Mouse (Mus musculus) left cerebral cortex, adult 9 months (tissue): ENCODE measurements around the gene Ugt1a5.
"Not testable (repeated sequence)": the region's sequence is repeated elsewhere in the genome, so short reads cannot be mapped to it uniquely, and the experiment has no call there.

ENCODE experiments used
- DNase-seq, 2 experiments: peaks; one replicate each; pipeline ENCODE4 v3.0.0; 2022; ENCODE audit warnings: low spot score in 2 of 2

The Ugt1a5 gene

GRCm38 (mm10) chr1:88165711-88166110 is at the start of gene Ugt1a5:
Ugt1a5 (plus strand) TSS chr1:88166012.
- DNase-seq: no peak

GRCm38 (mm10) chr1:88120550-88120949 is 45.3 kb upstream of the Ugt1a5 start:
- not testable (repeated sequence) for DNase-seq

- not testable (repeated sequence) for DNase-seq
Measured at GRCm38 (mm10) chr1:88121521-88121920, 44.3 kb upstream of the Ugt1a5 start.

GRCm38 (mm10) chr1:88125827-88126360 is 39.9 kb upstream of the Ugt1a5 start:
- DNase-seq: not testable (repeated sequence)

GRCm38 (mm10) chr1:88129091-88129490 is 36.7 kb upstream of the Ugt1a5 start:
- not testable (repeated sequence) for DNase-seq

- not testable (repeated sequence) for DNase-seq
Measured at GRCm38 (mm10) chr1:88130223-88130622, 35.6 kb upstream of the Ugt1a5 start.

- no peak for DNase-seq
Measured at GRCm38 (mm10) chr1:88133908-88134456, 31.8 kb upstream of the Ugt1a5 start.

GRCm38 (mm10) chr1:88134457-88135011 is 31.3 kb upstream of the Ugt1a5 start, which contains the start of gene Ugt1a6a:
Ugt1a6a (plus strand) TSS chr1:88134809.
- DNase-seq: peak in 1 of 2 experiments; percentile 19

GRCm38 (mm10) chr1:88135229-88135904 is 30.4 kb upstream of the Ugt1a5 start:
- not testable (repeated sequence) for DNase-seq

GRCm38 (mm10) chr1:88136646-88137045 is 29.2 kb upstream of the Ugt1a5 start:
- DNase-seq: no peak

GRCm38 (mm10) chr1:88137264-88137663 is 28.5 kb upstream of the Ugt1a5 start:
- no peak for DNase-seq

GRCm38 (mm10) chr1:88138145-88138544 is 27.7 kb upstream of the Ugt1a5 start:
- no peak for DNase-seq

- not testable (repeated sequence) for DNase-seq
Measured at GRCm38 (mm10) chr1:88140492-88140891, 25.3 kb upstream of the Ugt1a5 start.

- peak in 1 of 2 experiments; percentile 24 for DNase-seq
Measured at GRCm38 (mm10) chr1:88143966-88144675, 21.7 kb upstream of the Ugt1a5 start.

GRCm38 (mm10) chr1:88145278-88145677 is 20.5 kb upstream of the Ugt1a5 start:
- DNase-seq: not testable (repeated sequence)

GRCm38 (mm10) chr1:88150133-88150532 is 15.7 kb upstream of the Ugt1a5 start:
- not testable (repeated sequence) for DNase-seq

- DNase-seq: no peak
Measured at GRCm38 (mm10) chr1:88158430-88158829, 7.4 kb upstream of the Ugt1a5 start.

GRCm38 (mm10) chr1:88172190-88172589 is 6.4 kb downstream of the Ugt1a5 start:
- DNase-seq: not testable (repeated sequence)

- DNase-seq: no peak
Measured at GRCm38 (mm10) chr1:88179657-88180056, 13.8 kb downstream of the Ugt1a5 start.

GRCm38 (mm10) chr1:88186325-88186935 is 20.6 kb downstream of the Ugt1a5 start:
- DNase-seq: no peak

- DNase-seq: no peak
Measured at GRCm38 (mm10) chr1:88192136-88192535, 26.3 kb downstream of the Ugt1a5 start.

- no peak for DNase-seq
Measured at GRCm38 (mm10) chr1:88195687-88196086, 29.9 kb downstream of the Ugt1a5 start.
